Mouse (Mus musculus) liver, embryonic 14.5 days (tissue): Measurements from ENCODE around the gene Stx8. TPM values are rescaled to one million over a fixed set of nuclear protein-coding genes. Genes with fewer than 3 reads are reported as not detected.

Experiments
- ATAC-seq: fragments of 200-750 bp; cut with Nextera tagmentation; 2 replicates; pipeline ENCODE4 v1.8.0; 2017; ENCODE audit warnings: moderate number of reproducible peaks, mild to moderate bottlenecking, moderate library complexity; ENCODE audit not compliant: insufficient read depth
- DNase-seq, 3 experiments: peaks; one replicate each; pipeline ENCODE4 v3.0.0-alpha.2; 2012 to 2013; ENCODE audit warnings: low read depth in 3 of 3, low spot score in 3 of 3
- H3K27ac ChIP-seq: fragments of 300-500 bp; sonication (generic); 2 replicates; pipeline ENCODE4 v1.5.1; 2014; ENCODE audit warnings: moderate library complexity, mild to moderate bottlenecking, control low read depth, inconsistent platforms
- H3K27me3 ChIP-seq: fragments of 300-500 bp; sonication (generic); 2 replicates; pipeline ENCODE4 v1.6.1; 2014; ENCODE audit warnings: mild to moderate bottlenecking, low read length, moderate library complexity; ENCODE audit not compliant: control insufficient read depth, insufficient read depth
- H3K36me3 ChIP-seq: fragments of 300-500 bp; sonication (generic); replicated peaks from 2 replicates; pipeline ENCODE4 v1.6.1; 2014; ENCODE audit warnings: low read depth; ENCODE audit not compliant: control insufficient read depth, insufficient read depth
- H3K4me1 ChIP-seq, 2 experiments: fragments of 200-500 bp in 1 of 2; fragments of 300-500 bp in 1 of 2; sonication (generic) in 1 of 2; replicated peaks; 2 replicates each; pipeline ENCODE4 v1.6.1; 2012 to 2014; ENCODE audit warnings: antibody characterized with exemption in 1 of 2, inconsistent platforms in 1 of 2, low read length in 1 of 2; ENCODE audit not compliant: control insufficient read depth in 2 of 2, insufficient read depth in 2 of 2
- H3K4me2 ChIP-seq: fragments of 300-500 bp; sonication (generic); 2 replicates; pipeline ENCODE4 v1.6.1; 2014; ENCODE audit warnings: low read depth, mild to moderate bottlenecking, control low read depth, moderate library complexity
- H3K4me3 ChIP-seq, 2 experiments: fragments of 200-500 bp in 1 of 2; fragments of 300-500 bp in 1 of 2; sonication (generic) in 1 of 2; 2 replicates each; pipeline ENCODE4 v1.5.1; 2012 to 2014; ENCODE audit warnings: low read depth in 2 of 2, low read length in 2 of 2, mild to moderate bottlenecking in 2 of 2, control low read depth in 1 of 2, inconsistent platforms in 1 of 2, moderate library complexity in 1 of 2; ENCODE audit not compliant: insufficient read depth in 1 of 2
- H3K9ac ChIP-seq: fragments of 300-500 bp; sonication (generic); replicated peaks from 2 replicates; pipeline ENCODE4 v1.6.1; 2014; ENCODE audit warnings: mild to moderate bottlenecking, control low read depth, moderate library complexity
- H3K9me3 ChIP-seq: fragments of 300-500 bp; sonication (generic); 2 replicates; pipeline ENCODE4 v1.6.1; 2016; ENCODE audit warnings: low read length, mixed read lengths; ENCODE audit not compliant: control insufficient read depth
- CTCF ChIP-seq: IDR thresholded peaks from 2 replicates; pipeline ENCODE4 v1.5.1; 2016; ENCODE audit warnings: antibody characterized with exemption, low read depth, control low read depth
- EP300 ChIP-seq: IDR thresholded peaks from 2 replicates; pipeline ENCODE4 v1.6.1; 2016; ENCODE audit warnings: antibody characterized with exemption, low read depth
- WGBS: fragments of 180-500 bp; shearing (Covaris S2); extraction: QIAGEN DNeasy Blood & Tissue Kit; methylation state at CpG from one replicate; pipeline ENCODE4 v1.1.7; 2014; ENCODE audit not compliant: insufficient replicate concordance; 5-methylcytosine and 5-hydroxymethylcytosine counted together
- polyA plus RNA-seq, 2 experiments: library from polyadenylated mRNA; depleted of rRNA in 1 of 2; stranded (reverse) in 1 of 2; unstranded in 1 of 2; fragments of >200 nt; fragmentation: Nextera tagmentation in 1 of 2; extraction: Ambion mirVana in 1 of 2; gene quantifications; 2 replicates each; pipeline versions ENCODE4 v1.2.1 to v1.2.3; 2012 to 2014

Gene Stx8
- polyA plus RNA-seq, 2 experiments: 8.1 to 24.5 TPM

GRCm38 (mm10) chr11:68007645-68008044 lies 41.7 kb downstream of the Stx8 start:
- ATAC-seq (no peak), DNase-seq (no peak)
- no peak overlapping the region for H3K27ac ChIP-seq

GRCm38 (mm10) chr11:68009377-68009776 lies 43.4 kb downstream of the Stx8 start:
- no peak for TF ChIP-seq EP300
- no peak for TF ChIP-seq CTCF
- 60% methylated on average over 5 of the region's 5 CpGs for WGBS
- H3K4me2 ChIP-seq: no peak overlapping the region

More at GRCm38 (mm10) chr11:68007645-68008044, 41.7 kb downstream of the Stx8 start:
- WGBS: 70% methylated on average over 6 of the region's 6 CpGs
- no peaks in the 10 kb centered on the region; a peak in 1 of 4 replicates for H3K4me1 ChIP-seq
- TF ChIP-seq CTCF (no peak), EP300 (no peak)
- H3K4me3 ChIP-seq: no peak overlapping the region
- H3K4me2 ChIP-seq: no peak overlapping the region
- no peak overlapping the region for H3K9ac ChIP-seq
- H3K27me3 ChIP-seq: no peaks in the 10 kb centered on the region
- H3K9me3 ChIP-seq: no peaks in the 10 kb centered on the region
- no peaks in the 10 kb centered on the region for H3K36me3 ChIP-seq

DNA sequence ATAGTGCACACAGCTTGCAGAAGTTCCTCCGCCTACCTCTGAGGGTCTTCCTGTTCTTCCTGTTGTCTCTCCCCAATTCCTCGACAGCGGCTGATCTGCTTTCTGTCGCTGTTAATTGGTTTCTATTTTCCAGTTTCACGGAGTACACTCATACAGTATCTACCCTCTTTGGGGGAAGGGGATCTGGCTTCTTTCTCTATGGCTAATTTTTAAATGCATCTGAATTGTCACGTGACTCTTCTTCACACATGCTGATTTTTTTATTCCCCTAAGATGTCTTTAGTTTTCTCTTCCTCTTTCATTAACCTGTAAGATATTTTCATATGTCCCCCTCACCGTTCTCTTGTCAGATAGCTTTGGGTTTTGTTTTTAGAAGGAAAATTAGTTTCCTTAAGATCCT lies 46.2 kb downstream of the Stx8 start:
- no peak overlapping the region for H3K27ac ChIP-seq
- H3K9ac ChIP-seq: no peak overlapping the region
- no peak overlapping the region for H3K4me3 ChIP-seq
- 74% methylated on average over 7 of the region's 7 CpGs for WGBS
- TF ChIP-seq EP300: no peak
- TF ChIP-seq CTCF: no peak
- no peaks in the 10 kb centered on the region for H3K9me3 ChIP-seq
- no peaks in the 10 kb centered on the region for H3K36me3 ChIP-seq
- H3K4me1 ChIP-seq: no peaks in the 10 kb centered on the region; a peak in 1 of 4 replicates
- no peak overlapping the region for H3K4me2 ChIP-seq
- ATAC-seq (no peak), DNase-seq (no peak)
- no peaks in the 10 kb centered on the region for H3K27me3 ChIP-seq

More at GRCm38 (mm10) chr11:68009377-68009776, 43.4 kb downstream of the Stx8 start:
- no peak overlapping the region for H3K9ac ChIP-seq
- no peak overlapping the region for H3K27ac ChIP-seq
- no peaks in the 10 kb centered on the region for H3K27me3 ChIP-seq
- ATAC-seq (no peak), DNase-seq (no peak)
- no peak overlapping the region for H3K4me3 ChIP-seq
- no peaks in the 10 kb centered on the region; a peak in 1 of 4 replicates for H3K4me1 ChIP-seq
- no peaks in the 10 kb centered on the region for H3K9me3 ChIP-seq
- H3K36me3 ChIP-seq: no peaks in the 10 kb centered on the region

DNA sequence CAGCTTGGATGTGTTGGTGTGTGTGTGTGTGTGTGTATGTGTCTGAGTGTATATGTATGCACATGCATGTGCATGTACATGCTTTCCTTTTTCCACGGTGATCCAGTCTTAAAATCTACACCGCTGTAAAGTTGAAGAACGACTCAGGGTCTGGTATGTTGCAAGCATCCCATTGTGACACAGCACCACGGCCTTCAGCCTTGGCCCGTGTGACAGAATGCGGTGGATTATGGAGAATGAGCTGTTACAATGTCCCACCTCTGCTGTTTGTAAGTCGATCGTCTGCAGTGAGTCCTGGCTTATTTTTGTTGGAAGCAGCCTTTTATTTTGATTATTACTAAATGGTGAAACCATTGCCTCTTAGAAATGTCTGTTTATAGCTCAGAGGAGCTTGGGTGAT lies 52.2 kb downstream of the Stx8 start:
- 69% methylated on average over 8 of the region's 8 CpGs for WGBS
- no peak for TF ChIP-seq CTCF
- no peak for TF ChIP-seq EP300
- H3K4me2 ChIP-seq: no peak overlapping the region
- ATAC-seq: no peak
- no peaks in the 10 kb centered on the region; a peak in 1 of 4 replicates for H3K4me1 ChIP-seq
- H3K9ac ChIP-seq: no peak overlapping the region
- no peak for DNase-seq
- no peaks in the 10 kb centered on the region for H3K27me3 ChIP-seq
- H3K36me3 ChIP-seq: no peaks in the 10 kb centered on the region
- no peak overlapping the region for H3K4me3 ChIP-seq
- H3K9me3 ChIP-seq: no peaks in the 10 kb centered on the region
- H3K27ac ChIP-seq: no peak overlapping the region

- H3K4me2 ChIP-seq: no peak overlapping the region
- WGBS: 35% methylated on average over 11 of the region's 11 CpGs
- H3K9me3 ChIP-seq: no peaks in the 10 kb centered on the region
- no peaks in the 10 kb centered on the region; a peak in 1 of 4 replicates for H3K4me1 ChIP-seq
- H3K36me3 ChIP-seq: no peaks in the 10 kb centered on the region
- TF ChIP-seq CTCF (no peak), EP300 (no peak)
- no peak for ATAC-seq
- H3K9ac ChIP-seq: no peak overlapping the region
- no peaks in the 10 kb centered on the region for H3K27me3 ChIP-seq
- H3K4me3 ChIP-seq: no peak overlapping the region
- no peak for DNase-seq
- no peak overlapping the region for H3K27ac ChIP-seq
These were observed 53.2 kb downstream of the Stx8 start for GRCm38 (mm10) chr11:68019156-68019555.
